Mouse (Mus musculus) forebrain, postnatal 0 days (tissue): ENCODE data around the gene Elf5. TPM values are rescaled to one million over a fixed set of nuclear protein-coding genes. Genes with fewer than 3 reads are reported as not detected.

Experiments
- ATAC-seq: fragments of 200-750 bp; cut with Nextera tagmentation; 2 replicates; pipeline ENCODE4 v1.8.0; 2017; ENCODE audit warnings: mild to moderate bottlenecking, moderate library complexity
- DNase-seq: peaks from one replicate; pipeline ENCODE4 v3.0.0-alpha.2; 2015
- H3K27ac ChIP-seq: fragments of 300-500 bp; sonication (generic); 2 replicates; pipeline ENCODE4 v1.5.1; 2014; ENCODE audit warnings: low read depth, mild to moderate bottlenecking, antibody characterized with exemption, low read length, moderate library complexity, mixed read lengths
- H3K27me3 ChIP-seq: fragments of 300-500 bp; sonication (generic); 2 replicates; pipeline ENCODE4 v1.6.1; 2014; ENCODE audit warnings: mild to moderate bottlenecking, low read length, mixed read lengths; ENCODE audit not compliant: insufficient read depth
- H3K36me3 ChIP-seq: fragments of 300-500 bp; sonication (generic); 2 replicates; pipeline ENCODE4 v1.6.1; 2014; ENCODE audit warnings: mild to moderate bottlenecking, moderate library complexity; ENCODE audit not compliant: insufficient read depth
- H3K4me1 ChIP-seq: fragments of 300-500 bp; sonication (generic); 2 replicates; pipeline ENCODE4 v1.6.1; 2014; ENCODE audit warnings: antibody characterized with exemption; ENCODE audit not compliant: insufficient read depth
- H3K4me2 ChIP-seq: fragments of 300-500 bp; sonication (generic); 2 replicates; pipeline ENCODE4 v1.6.1; 2014; ENCODE audit warnings: low read depth, mild to moderate bottlenecking, moderate library complexity
- H3K4me3 ChIP-seq: fragments of 300-500 bp; sonication (generic); 2 replicates; pipeline ENCODE4 v1.5.1; 2014; ENCODE audit warnings: low read depth, low read length, mixed read lengths
- H3K9ac ChIP-seq: fragments of 300-500 bp; sonication (generic); 2 replicates; pipeline ENCODE4 v1.6.1; 2014; ENCODE audit warnings: mild to moderate bottlenecking
- H3K9me3 ChIP-seq: fragments of 300-500 bp; sonication (generic); 2 replicates; pipeline ENCODE4 v1.6.1; 2016; ENCODE audit warnings: low read length
- CTCF ChIP-seq: sonication (generic); IDR thresholded peaks from 2 replicates; pipeline ENCODE4 v1.5.1; 2016; ENCODE audit warnings: antibody characterized with exemption, control low read depth, low read depth
- WGBS: fragments of 180-500 bp; shearing (Covaris S2); extraction: QIAGEN DNeasy Blood & Tissue Kit; methylation state at CpG from one replicate; pipeline ENCODE4 v1.1.7; 2014; 5-methylcytosine and 5-hydroxymethylcytosine counted together
- polyA plus RNA-seq: library from polyadenylated mRNA; unstranded; fragments of >200 nt; fragmentation: Nextera tagmentation; extraction: Ambion mirVana; gene quantifications from 2 replicates; pipeline ENCODE4 v1.2.1, GENCODE M21; 2015
- total RNA-seq: library from RNA; depleted of rRNA; stranded (reverse); fragments of >200 nt; gene quantifications from 2 replicates; pipeline ENCODE4 v1.2.3, GENCODE M21; 2014

Gene Elf5
- total and polyA plus RNA-seq, 2 experiments from 2014 or later, result not detected

GRCm38 (mm10) chr2:103481314-103482231 lies 70.1 kb downstream of the Elf5 start:
- Histone ChIP-seq H3K4me2 (no peak overlapping the region), H3K36me3 (no peaks in the 10 kb centered on the region), H3K27me3 (no peaks in the 10 kb centered on the region), H3K27ac (no peak overlapping the region), H3K9ac (no peak overlapping the region), H3K4me3 (no peak overlapping the region), H3K9me3 (no peaks in the 10 kb centered on the region), H3K4me1 (peaks cover 11% of the 10 kb centered on the region; the same call in 1 of the 2 replicates)
- DNase-seq (no peak), ATAC-seq (no peak)
- WGBS, result 89% methylated on average over 11 of the region's 11 CpGs
- TF ChIP-seq CTCF, result no peak

DNA sequence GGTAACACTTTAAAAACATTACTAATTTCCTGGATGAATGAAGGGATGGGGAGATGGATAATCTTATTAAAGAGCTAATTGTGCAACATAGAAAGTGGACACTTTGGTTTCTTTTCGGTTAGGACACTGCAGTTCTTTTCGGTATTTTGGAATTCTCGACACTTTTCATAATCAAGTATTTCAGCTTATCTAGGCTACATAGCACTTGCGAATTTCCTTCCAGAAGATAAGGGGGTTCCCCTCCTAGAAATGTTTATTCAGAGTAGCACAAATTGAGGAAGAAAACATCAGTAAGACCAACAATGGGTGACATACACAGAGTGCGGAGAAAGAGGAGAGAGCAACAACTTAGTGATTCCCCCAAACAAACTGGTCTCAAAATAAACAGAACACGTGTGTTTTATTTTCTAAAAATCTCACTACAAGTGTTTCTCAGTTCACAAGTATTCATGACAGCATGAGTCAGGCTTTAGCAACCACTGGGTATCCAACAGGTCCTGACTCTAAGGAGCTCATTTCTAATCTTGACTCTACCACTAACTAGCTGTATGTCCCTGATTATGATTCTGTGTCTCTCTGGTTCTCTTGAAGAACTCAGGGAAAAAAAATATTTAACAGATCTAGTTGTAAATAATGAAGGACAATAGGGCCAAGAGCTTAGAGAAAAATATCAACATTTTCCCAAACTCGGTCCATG lies 71.9 kb downstream of the Elf5 start:
- no peak overlapping the region for H3K27ac ChIP-seq
- peaks cover 11% of the 10 kb centered on the region; the same call in 1 of the 2 replicates for H3K4me1 ChIP-seq
- H3K36me3 ChIP-seq, result no peaks in the 10 kb centered on the region
- peak overlapping the region; percentile 59 for H3K4me2 ChIP-seq
- no peak for TF ChIP-seq CTCF
- no peak overlapping the region for H3K9ac ChIP-seq
- no peaks in the 10 kb centered on the region for H3K9me3 ChIP-seq
- no peaks in the 10 kb centered on the region for H3K27me3 ChIP-seq
- WGBS, result 75% methylated on average over 7 of the region's 7 CpGs
- no peak for DNase-seq
- peak overlapping the region; percentile 56 for H3K4me3 ChIP-seq
- no peak for ATAC-seq

DNA sequence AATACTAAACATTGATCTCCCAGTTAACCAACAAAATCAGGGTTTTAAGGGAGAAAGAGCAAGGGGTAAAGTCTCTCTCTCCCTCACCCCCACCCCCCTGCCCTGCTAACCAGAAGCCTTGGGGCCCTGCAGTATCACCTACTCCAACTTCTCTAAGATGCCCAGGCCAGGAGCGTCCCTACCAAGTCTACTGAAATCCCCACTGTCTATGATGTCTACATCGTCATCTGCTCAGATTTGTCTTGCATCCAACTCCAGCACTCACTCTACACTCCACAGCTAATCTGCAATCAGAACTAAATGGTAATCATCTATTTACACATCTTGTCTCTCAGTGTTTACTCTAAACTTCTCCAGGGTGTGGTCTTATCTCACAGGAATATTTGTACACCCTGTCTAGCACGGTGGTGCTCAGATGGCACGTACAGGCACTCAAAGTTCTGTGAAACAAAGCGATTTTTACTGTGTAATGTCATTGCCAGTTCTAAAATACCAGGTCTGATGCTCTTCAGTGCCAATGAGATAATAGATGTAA lies 72.6 kb downstream of the Elf5 start:
- Histone ChIP-seq H3K27ac (peak overlapping the region; percentile 86; the same call in 1 of the 2 replicates), H3K27me3 (no peaks in the 10 kb centered on the region), H3K4me1 (peaks cover 11% of the 10 kb centered on the region; the same call in 1 of the 2 replicates), H3K9ac (peak overlapping the region; percentile 64), H3K4me3 (peak overlapping the region; percentile 56), H3K4me2 (peak overlapping the region; percentile 59), H3K36me3 (no peaks in the 10 kb centered on the region), H3K9me3 (no peaks in the 10 kb centered on the region)
- 28% methylated on average over 5 of the region's 5 CpGs for WGBS
- ATAC-seq, result no peak
- DNase-seq, result no peak
- TF ChIP-seq CTCF, result no peak

DNA sequence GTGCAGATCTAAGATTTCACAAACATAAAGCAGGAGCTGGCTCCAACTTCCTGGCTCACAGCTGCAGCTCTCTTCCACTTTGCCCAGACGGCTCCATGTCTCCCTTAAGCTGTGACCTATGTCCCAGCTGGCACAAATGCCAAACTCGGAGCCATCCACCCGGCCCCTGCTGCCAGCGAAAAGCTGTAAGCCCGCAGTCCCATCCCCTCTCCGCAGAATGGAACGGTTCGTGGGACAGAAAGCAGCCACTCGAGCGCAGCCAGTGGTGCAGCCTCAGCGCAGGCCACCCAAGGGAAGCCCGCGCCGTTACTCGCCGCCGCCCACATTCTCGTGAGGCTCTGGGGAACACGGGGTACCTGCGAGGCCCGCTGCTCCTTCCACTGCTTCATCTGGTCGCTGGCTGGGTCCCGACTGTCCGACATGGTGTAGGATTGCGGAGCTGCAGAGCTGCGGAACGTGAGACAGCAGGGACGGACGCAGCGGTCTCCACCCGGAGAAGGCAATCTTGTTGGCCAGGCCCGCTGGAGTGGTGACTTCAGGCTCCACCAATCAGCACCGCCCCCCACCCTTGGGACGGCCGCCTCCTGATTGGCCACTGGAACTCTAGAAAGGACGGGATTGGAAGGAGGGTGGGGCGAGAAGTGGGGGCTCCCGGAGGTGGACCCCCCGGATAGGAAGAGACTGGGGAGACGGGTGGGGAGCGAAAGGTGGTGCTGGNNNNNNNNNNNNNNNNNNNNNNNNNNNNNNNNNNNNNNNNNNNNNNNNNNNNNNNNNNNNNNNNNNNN lies 73.3 kb downstream of the Elf5 start, which contains the start of gene Cat:
Gene Cat, minus strand, starts transcription at position 544 of the 785 bp plus-strand sequence.
- peak within 1 kb of the TSS; percentile 56 for H3K4me3 ChIP-seq
- peak within 1 kb of the TSS; percentile 64 for H3K9ac ChIP-seq
- H3K27ac ChIP-seq, result peak within 1 kb of the TSS; percentile 86
- ATAC-seq (peak; percentile 99), DNase-seq (peak; percentile 94)
- under 1% methylated on average over 41 of the region's 41 CpGs for WGBS
- H3K36me3 ChIP-seq, result no peaks in the 10 kb centered on the region
- peak within 1 kb of the TSS; percentile 59 for H3K4me2 ChIP-seq
- peaks cover 11% of the 10 kb centered on the region; the same call in 1 of the 2 replicates for H3K4me1 ChIP-seq
- no peaks in the 10 kb centered on the region for H3K9me3 ChIP-seq
- no peak for TF ChIP-seq CTCF
- H3K27me3 ChIP-seq, result no peaks in the 10 kb centered on the region

DNA sequence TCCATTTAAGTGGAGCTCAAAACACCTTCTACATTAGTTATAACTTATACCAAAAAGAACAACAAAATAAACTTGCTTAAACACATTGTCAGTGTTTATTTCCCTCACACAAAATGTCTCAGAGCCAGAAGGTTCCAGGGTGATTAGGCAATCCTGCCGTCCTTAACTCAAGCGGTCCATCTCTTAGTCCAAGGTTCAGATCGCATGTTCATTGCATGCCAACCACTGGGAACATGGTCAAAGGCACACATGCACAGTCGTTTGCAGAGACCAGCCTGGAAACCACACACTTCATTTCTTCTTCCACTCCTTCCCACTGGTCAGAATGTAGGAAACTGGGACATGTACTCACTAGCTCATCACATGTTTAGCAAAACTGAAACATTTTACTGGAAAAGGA lies 81.0 kb downstream of the Elf5 start:
- DNase-seq (no peak), ATAC-seq (no peak)
- Histone ChIP-seq H3K9me3 (no peaks in the 10 kb centered on the region), H3K4me2 (no peak overlapping the region), H3K9ac (no peak overlapping the region), H3K36me3 (no peaks in the 10 kb centered on the region), H3K27ac (no peak overlapping the region), H3K27me3 (no peaks in the 10 kb centered on the region), H3K4me3 (no peak overlapping the region), H3K4me1 (no peaks in the 10 kb centered on the region)
- TF ChIP-seq CTCF, result no peak
- WGBS, result 81% methylated on average over 4 of the region's 4 CpGs

DNA sequence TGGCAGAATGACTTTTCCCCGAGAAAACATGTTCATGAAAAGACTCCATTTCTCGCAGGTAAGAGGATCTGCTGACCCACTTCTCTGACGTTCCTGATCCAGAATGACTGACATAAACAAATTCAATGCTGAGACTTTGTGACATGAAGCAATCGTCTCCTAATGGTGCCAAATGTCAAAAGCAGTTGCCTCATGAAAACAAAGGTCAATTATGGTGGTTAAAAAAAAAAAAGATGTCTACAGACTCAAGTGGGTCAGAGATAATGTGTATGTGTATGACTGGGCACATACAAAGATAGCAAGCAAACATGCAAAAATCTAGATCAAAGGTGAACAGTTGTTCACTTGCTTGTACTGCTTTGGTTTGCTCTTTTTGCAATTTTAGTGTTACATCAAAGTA lies 82.3 kb downstream of the Elf5 start:
- no peaks in the 10 kb centered on the region for H3K9me3 ChIP-seq
- 65% methylated on average over 4 of the region's 4 CpGs for WGBS
- H3K27ac ChIP-seq, result no peak overlapping the region
- H3K27me3 ChIP-seq, result no peaks in the 10 kb centered on the region
- TF ChIP-seq CTCF, result no peak
- no peak overlapping the region for H3K4me3 ChIP-seq
- no peak overlapping the region for H3K4me2 ChIP-seq
- ATAC-seq (no peak), DNase-seq (no peak)
- no peaks in the 10 kb centered on the region for H3K4me1 ChIP-seq
- H3K36me3 ChIP-seq, result no peaks in the 10 kb centered on the region
- H3K9ac ChIP-seq, result no peak overlapping the region
